Mouse (Mus musculus): Measurements from ENCODE around the gene Sp1.

The Sp1 gene

GRCm38 (mm10) chr15:102473246-102473645, 67.3 kb downstream of the Sp1 start:
- DNase-seq (ENCODE audit: low read depth, low spot score) = no peak

GRCm38 (mm10) chr15:102474520-102474919, 68.6 kb downstream of the Sp1 start:
- DNase-seq (ENCODE audit: low read depth, low spot score) = no peak

GRCm38 (mm10) chr15:102483136-102483535, 77.2 kb downstream of the Sp1 start:
- DNase-seq (ENCODE audit: low read depth, low spot score) = no peak

GRCm38 (mm10) chr15:102485853-102486252, 79.9 kb downstream of the Sp1 start:
- no peak for DNase-seq (ENCODE audit: low read depth, low spot score)
